Mouse (Mus musculus): ENCODE measurements around the gene Pimreg.
A peak's percentile ranks its signal among the peaks of the same experiment; 100 is the strongest.

Gene Pimreg

GRCm38 (mm10) chr11:72027836-72028235 is 14.0 kb upstream of the Pimreg start:
- no peak for DNase-seq (ENCODE audit: inconsistent age in 2 of 2, low spot score in 1 of 2)

GRCm38 (mm10) chr11:72029143-72029542 is 12.7 kb upstream of the Pimreg start:
- peak in 1 of 2 experiments; percentile 48 for DNase-seq (ENCODE audit: inconsistent age in 2 of 2, low spot score in 1 of 2)

GRCm38 (mm10) chr11:72031353-72031752 is 10.5 kb upstream of the Pimreg start:
- DNase-seq (ENCODE audit: inconsistent age in 2 of 2, low spot score in 1 of 2) = no peak

GRCm38 (mm10) chr11:72032091-72032490 is 9.7 kb upstream of the Pimreg start:
- no peak for DNase-seq (ENCODE audit: inconsistent age in 2 of 2, low spot score in 1 of 2)

- DNase-seq (ENCODE audit: inconsistent age in 2 of 2, low spot score in 1 of 2) = no peak
Measured at GRCm38 (mm10) chr11:72032589-72032988, 9.2 kb upstream of the Pimreg start.

GRCm38 (mm10) chr11:72037409-72037808 is 4.4 kb upstream of the Pimreg start, which contains the start of gene Aipl1:
Gene Aipl1 (minus strand): TSS chr11:72037509.
- no peak for DNase-seq (ENCODE audit: inconsistent age in 2 of 2, low spot score in 1 of 2)

GRCm38 (mm10) chr11:72037996-72038395 is 3.8 kb upstream of the Pimreg start:
- peak; percentile 45 to 85 for DNase-seq (ENCODE audit: inconsistent age in 2 of 2, low spot score in 1 of 2)

GRCm38 (mm10) chr11:72039599-72040386 is 2.0 kb upstream of the Pimreg start:
- no peak for DNase-seq (ENCODE audit: inconsistent age in 2 of 2, low spot score in 1 of 2)

GRCm38 (mm10) chr11:72041290-72041767 is 503 bp upstream of the Pimreg start:
- peak in 1 of 2 experiments; percentile 31 for DNase-seq (ENCODE audit: inconsistent age in 2 of 2, low spot score in 1 of 2)

GRCm38 (mm10) chr11:72042631-72043030 is 799 bp downstream of the Pimreg start:
- peak in 1 of 2 experiments; percentile 57 for DNase-seq (ENCODE audit: inconsistent age in 2 of 2, low spot score in 1 of 2)

GRCm38 (mm10) chr11:72044231-72044630 is 2.4 kb downstream of the Pimreg start:
- peak in 1 of 2 experiments; percentile 73 for DNase-seq (ENCODE audit: inconsistent age in 2 of 2, low spot score in 1 of 2)

GRCm38 (mm10) chr11:72048730-72049129 is 6.9 kb downstream of the Pimreg start:
- no peak for DNase-seq (ENCODE audit: inconsistent age in 2 of 2, low spot score in 1 of 2)

- DNase-seq (ENCODE audit: inconsistent age in 2 of 2, low spot score in 1 of 2) = no peak
Measured at GRCm38 (mm10) chr11:72049171-72049759, 7.4 kb downstream of the Pimreg start.

- DNase-seq (ENCODE audit: inconsistent age in 2 of 2, low spot score in 1 of 2) = no peak
Measured at GRCm38 (mm10) chr11:72050168-72050894, 8.5 kb downstream of the Pimreg start.

- peak in 1 of 2 experiments; percentile 45 for DNase-seq (ENCODE audit: inconsistent age in 2 of 2, low spot score in 1 of 2)
Measured at GRCm38 (mm10) chr11:72050895-72051858, 9.3 kb downstream of the Pimreg start.

GRCm38 (mm10) chr11:72052221-72052620 is 10.4 kb downstream of the Pimreg start:
- DNase-seq (ENCODE audit: inconsistent age in 2 of 2, low spot score in 1 of 2) = no peak

- peak; percentile 61 to 91 for DNase-seq (ENCODE audit: inconsistent age in 2 of 2, low spot score in 1 of 2)
Measured at GRCm38 (mm10) chr11:72052636-72053035, 10.8 kb downstream of the Pimreg start.

GRCm38 (mm10) chr11:72055176-72055575 is 13.3 kb downstream of the Pimreg start:
- DNase-seq (ENCODE audit: inconsistent age in 2 of 2, low spot score in 1 of 2) = no peak

GRCm38 (mm10) chr11:72057166-72057565 is 15.3 kb downstream of the Pimreg start:
- DNase-seq (ENCODE audit: inconsistent age in 2 of 2, low spot score in 1 of 2) = no peak

GRCm38 (mm10) chr11:72060416-72060815 is 18.6 kb downstream of the Pimreg start:
- no peak for DNase-seq (ENCODE audit: inconsistent age in 2 of 2, low spot score in 1 of 2)

All from adrenal gland, adult (tissue).